Mouse (Mus musculus) ES-E14 (cell line): ENCODE data around the gene Olfr1198. TPM values are rescaled to one million over a fixed set of nuclear protein-coding genes. Genes with fewer than 3 reads are reported as not detected.

Experiments
- DNase-seq: peaks from one replicate; pipeline ENCODE4 v3.0.0-alpha.2; 2013; ENCODE audit warnings: low read depth, low spot score
- H3K27ac ChIP-seq: 2 replicates; pipeline ENCODE4 v1.5.1; 2012; ENCODE audit warnings: low read depth, mild to moderate bottlenecking, low read length, moderate library complexity, mixed read lengths; ENCODE audit not compliant: poor library complexity, insufficient read depth, severe bottlenecking
- H3K36me3 ChIP-seq: 2 replicates; pipeline ENCODE4 v1.6.1; 2012; ENCODE audit warnings: mild to moderate bottlenecking, low read length, moderate library complexity, mixed read lengths; ENCODE audit not compliant: control insufficient read depth, poor library complexity, insufficient read depth, severe bottlenecking
- H3K4me1 ChIP-seq, 2 experiments: fragments of 150-350 bp in 1 of 2; sonication (generic) in 1 of 2; 2 replicates each; pipeline ENCODE4 v1.6.1; 2012; ENCODE audit warnings: low read length in 2 of 2, mild to moderate bottlenecking in 1 of 2, mixed read lengths in 1 of 2; ENCODE audit not compliant: control insufficient read depth in 2 of 2, insufficient read depth in 2 of 2, poor library complexity in 1 of 2
- H3K4me3 ChIP-seq, 2 experiments: fragments of 150-350 bp in 1 of 2; sonication (generic) in 1 of 2; 2 replicates each; pipeline ENCODE4 v1.5.1; 2012; ENCODE audit warnings: low read length in 2 of 2, low read depth in 1 of 2, mild to moderate bottlenecking in 1 of 2, mixed read lengths in 1 of 2; ENCODE audit not compliant: insufficient read depth in 1 of 2, poor library complexity in 1 of 2, severe bottlenecking in 1 of 2
- H3K9ac ChIP-seq: 2 replicates; pipeline ENCODE4 v1.6.1; 2012; ENCODE audit warnings: low read depth, mild to moderate bottlenecking, low read length, mixed read lengths; ENCODE audit not compliant: poor library complexity, insufficient read depth, severe bottlenecking
- H3K9me3 ChIP-seq: fragments of 150-350 bp; sonication (generic); 2 replicates; pipeline ENCODE4 v1.6.1; 2012; ENCODE audit warnings: low read depth, mild to moderate bottlenecking, low read length; ENCODE audit not compliant: control insufficient read depth, insufficient read depth
- CHD2 ChIP-seq: IDR thresholded peaks from 2 replicates; pipeline ENCODE4 v1.6.1; 2014; ENCODE audit warnings: mild to moderate bottlenecking, low read depth, low read length, inconsistent platforms
- HCFC1 ChIP-seq: IDR thresholded peaks from 2 replicates; pipeline ENCODE4 v1.6.1; 2012; ENCODE audit warnings: low read length, inconsistent platforms, borderline replicate concordance; ENCODE audit not compliant: insufficient read depth
- MAFK ChIP-seq: IDR thresholded peaks from 2 replicates; pipeline ENCODE4 v1.6.1; 2014; ENCODE audit warnings: mild to moderate bottlenecking, low read depth, low read length, inconsistent platforms; ENCODE audit not compliant: insufficient read depth
- ZC3H11A ChIP-seq: IDR thresholded peaks from 2 replicates; pipeline ENCODE4 v1.6.1; 2012; ENCODE audit warnings: low read depth, mild to moderate bottlenecking, inconsistent platforms, low read length, borderline replicate concordance
- ZNF384 ChIP-seq: IDR thresholded peaks from 2 replicates; pipeline ENCODE4 v1.6.1; 2012; ENCODE audit warnings: low read depth, low read length, inconsistent platforms
- in situ Hi-C, 2 experiments: fragments of 600-800 bp; cut with MboI; formaldehyde crosslinking; loops; one replicate each; pipeline ENCODE4 v1.15.1; 2025; ENCODE audit warnings: low sequenced_read_pairs in 2 of 2, inconsistent platforms in 1 of 2; ENCODE audit not compliant: unreplicated experiment in 2 of 2
- total RNA-seq: library from RNA; depleted of rRNA; stranded (reverse); fragments of 300-350 nt; gene quantifications from 2 replicates; pipeline ENCODE4 v1.2.3, GENCODE M21; 2012; rRNA removed

Olfr1198 gene
- total RNA-seq, 1 experiment, result not detected

DNA sequence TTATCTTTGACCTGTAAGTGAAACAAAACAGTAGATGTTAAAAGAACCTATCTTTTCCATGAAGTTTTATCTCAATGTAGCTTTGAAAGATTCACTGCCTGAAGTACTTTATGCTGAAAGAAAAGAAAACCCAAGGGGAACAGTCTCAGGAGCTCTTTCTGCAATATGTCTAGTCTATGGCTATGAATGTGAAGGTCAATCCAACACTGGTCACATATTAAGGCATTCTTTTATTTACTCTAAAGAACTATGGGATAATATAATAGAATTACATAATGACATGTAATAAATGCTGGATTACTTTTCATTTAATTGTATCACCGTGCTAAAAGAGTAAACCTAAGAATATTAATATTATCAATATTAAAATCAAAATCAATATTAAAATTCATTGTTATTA lies 18.9 kb downstream of the Olfr1198 start, which contains the start of gene Olfr1197:
Olfr1197 (minus strand) TSS at position 101 of the 400 bp plus-strand sequence.
- in situ Hi-C loops, result no loop called here
- no peak within 1 kb of the TSS for H3K4me3 ChIP-seq

DNA sequence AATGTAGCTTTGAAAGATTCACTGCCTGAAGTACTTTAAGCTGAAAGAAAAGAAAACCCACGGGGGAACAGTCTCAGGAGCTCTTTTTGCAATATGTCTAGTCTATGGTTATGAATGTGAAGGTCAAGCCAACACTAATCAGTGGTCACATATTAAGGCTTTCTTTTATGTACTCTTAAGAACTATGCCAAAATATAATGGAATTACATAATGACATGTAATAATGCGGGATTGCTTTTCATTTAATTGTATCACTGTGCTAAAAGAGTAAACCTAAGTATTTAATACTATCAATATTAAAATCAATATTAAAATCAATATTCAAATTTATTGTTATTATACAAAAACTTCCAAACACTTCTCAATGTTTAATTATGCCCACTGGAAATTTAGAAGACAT lies 46.7 kb downstream of the Olfr1198 start, which contains the start of gene Olfr1196:
Olfr1196 (minus strand) TSS at position 101 of the 400 bp plus-strand sequence.
- no peak for DNase-seq
- Histone ChIP-seq H3K9me3 (no peaks in the 10 kb centered on the region), H3K4me3 (no peak within 1 kb of the TSS), H3K27ac (no peak within 1 kb of the TSS), H3K9ac (no peak within 1 kb of the TSS), H3K4me1 (no peaks in the 10 kb centered on the region), H3K36me3 (no peaks in the 10 kb centered on the region)
- no peak for TF ChIP-seq HCFC1
- TF ChIP-seq MAFK, result no peak
- TF ChIP-seq ZNF384, result no peak
- TF ChIP-seq ZC3H11A, result no peak
- TF ChIP-seq CHD2, result no peak
- in situ Hi-C loops, result no loop called here

More for the DNA sequence above, 18.9 kb downstream of the Olfr1198 start, which contains the start of gene Olfr1197:
- H3K36me3 ChIP-seq, result no peaks in the 10 kb centered on the region
- no peak within 1 kb of the TSS for H3K27ac ChIP-seq
- no peaks in the 10 kb centered on the region for H3K4me1 ChIP-seq
- TF ChIP-seq CHD2 (no peak), ZNF384 (no peak), HCFC1 (no peak), ZC3H11A (no peak), MAFK (no peak)
- H3K9ac ChIP-seq, result no peak within 1 kb of the TSS
- no peak for DNase-seq
- no peaks in the 10 kb centered on the region for H3K9me3 ChIP-seq

Other genes starting within 250 kb of the Olfr1198 start
- not detected in 2 replicates for gene Olfr1186, start 232.8 kb downstream of the Olfr1198 start, total RNA-seq
- not detected in 2 replicates for gene Olfr1188, start 194.4 kb downstream of the Olfr1198 start, total RNA-seq
- not detected in 2 replicates for gene Olfr1189, start 164.9 kb downstream of the Olfr1198 start, total RNA-seq
- gene Olfr1191-ps1, start 110.8 kb downstream of the Olfr1198 start, total RNA-seq, result not detected in 2 replicates
- gene Olfr1192-ps1, start 102.9 kb downstream of the Olfr1198 start, total RNA-seq, result not detected in 2 replicates
- not detected in 2 replicates for gene Olfr1193, start 75.7 kb downstream of the Olfr1198 start, total RNA-seq
- not detected in 2 replicates for gene Olfr1195, start 62.2 kb downstream of the Olfr1198 start, total RNA-seq
- 0.09 and 0.11 TPM in 2 replicates for gene Olfr1196, start 46.8 kb downstream of the Olfr1198 start, total RNA-seq
- not detected in 2 replicates for gene Olfr1197, start 19.0 kb downstream of the Olfr1198 start, total RNA-seq
- gene Olfr1199, start 9.1 kb upstream of the Olfr1198 start, total RNA-seq, result not detected in 2 replicates
- gene Olfr1200, start 19.1 kb upstream of the Olfr1198 start, total RNA-seq, result not detected in 2 replicates
- not detected in 2 replicates for gene Olfr1201, start 41.7 kb upstream of the Olfr1198 start, total RNA-seq
- gene Olfr1202, start 63.1 kb upstream of the Olfr1198 start, total RNA-seq, result not detected in 2 replicates
- not detected in 2 replicates for gene Olfr1205, start 78.4 kb upstream of the Olfr1198 start, total RNA-seq
- gene Olfr1204, start 97.9 kb upstream of the Olfr1198 start, total RNA-seq, result not detected in 2 replicates
- not detected in 2 replicates for gene Olfr1206, start 111.9 kb upstream of the Olfr1198 start, total RNA-seq
- not detected in 2 replicates for gene Olfr1208, start 150.9 kb upstream of the Olfr1198 start, total RNA-seq
- gene Olfr1209, start 163.8 kb upstream of the Olfr1198 start, total RNA-seq, result not detected in 2 replicates
- not detected in 2 replicates for gene Olfr1211, start 186.7 kb upstream of the Olfr1198 start, total RNA-seq
- not detected in 2 replicates for gene Olfr1212, start 202.6 kb upstream of the Olfr1198 start, total RNA-seq
- not detected in 2 replicates for gene Gm13762, start 228.9 kb upstream of the Olfr1198 start, total RNA-seq
- not detected in 2 replicates for gene Olfr1214, start 241.3 kb upstream of the Olfr1198 start, total RNA-seq